Mouse (Mus musculus): ENCODE data around the gene C4b.

The C4b gene

GRCm38 (mm10) chr17:34700671-34701071 lies 43.0 kb downstream of the C4b start:
- DNase-seq (ENCODE audit: low read depth) = no peak

GRCm38 (mm10) chr17:34699575-34700408 lies 43.9 kb downstream of the C4b start:
- DNase-seq (ENCODE audit: low read depth) = no peak

- no peak for DNase-seq (ENCODE audit: low read depth)
Observed at GRCm38 (mm10) chr17:34692906-34693305, 50.8 kb downstream of the C4b start.

DNA sequence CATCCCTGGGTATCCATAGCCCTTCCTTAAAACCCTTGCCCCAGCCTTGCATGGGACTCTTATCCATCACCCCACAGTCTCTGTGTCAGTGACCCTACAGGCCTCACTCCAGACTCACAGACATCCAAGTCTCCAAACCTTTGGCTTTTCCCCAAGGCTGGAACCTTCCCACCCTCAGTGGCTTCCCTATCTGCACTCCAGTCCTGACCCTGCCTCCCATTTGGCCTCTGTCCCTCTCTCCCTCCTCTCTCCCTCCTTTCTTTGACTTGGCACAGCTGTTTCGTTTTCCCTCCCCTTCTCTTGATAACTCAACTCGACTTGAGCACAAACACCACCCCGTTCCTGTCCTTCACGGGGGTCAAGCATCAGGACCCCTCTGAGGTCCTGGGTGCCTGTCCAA lies 53.2 kb downstream of the C4b start:
- no peak for DNase-seq (ENCODE audit: low read depth)

GRCm38 (mm10) chr17:34688889-34689288 lies 54.8 kb downstream of the C4b start:
- DNase-seq (ENCODE audit: low read depth) = no peak

DNA sequence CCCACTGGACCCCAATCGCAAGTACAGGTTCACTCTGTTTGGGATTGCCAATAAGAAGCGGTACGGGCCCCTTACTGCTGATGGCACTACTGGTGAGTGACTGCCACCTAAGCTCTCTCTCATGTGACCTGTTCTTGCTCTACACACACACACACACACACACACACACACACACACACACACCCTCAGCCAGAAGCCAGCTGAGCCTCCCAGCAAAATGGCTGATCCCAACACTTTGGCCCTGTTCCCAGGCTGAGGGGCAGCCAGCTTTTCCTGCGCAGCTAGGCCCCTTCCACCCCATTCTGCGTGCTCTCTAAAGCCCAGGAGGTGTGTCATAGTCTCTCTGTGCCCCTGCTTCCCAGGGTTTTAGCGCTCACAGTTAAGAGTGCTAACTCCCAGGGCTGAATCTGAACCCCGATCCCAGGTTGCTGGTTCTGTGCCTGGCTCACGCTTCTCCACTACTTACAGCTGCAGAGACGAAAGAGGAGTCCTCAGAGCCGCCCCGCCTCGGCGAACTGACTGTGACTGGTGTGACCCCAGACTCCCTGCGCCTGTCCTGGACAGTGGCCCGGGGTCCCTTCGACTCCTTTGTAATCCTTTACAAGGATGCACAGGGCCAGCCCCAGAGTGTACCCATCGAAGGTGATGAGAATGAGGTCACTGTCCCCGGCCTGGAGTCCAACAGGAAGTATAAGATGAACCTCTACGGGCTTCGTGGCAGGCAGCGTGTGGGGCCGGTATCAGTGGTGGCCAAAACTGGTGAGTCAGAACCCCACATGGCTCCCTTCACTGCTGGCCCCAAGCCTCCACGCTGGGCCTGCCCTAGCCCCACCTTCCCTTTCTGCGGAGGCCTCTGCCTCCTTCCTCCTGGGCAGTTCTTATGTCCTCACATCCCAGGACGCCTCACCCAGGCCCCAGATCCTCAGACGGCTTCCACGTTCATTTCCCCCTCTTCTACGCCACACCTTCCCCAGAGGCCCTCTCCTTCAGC lies 58.3 kb downstream of the C4b start:
- peak; percentile 29 for DNase-seq (ENCODE audit: low read depth)

- peak; percentile 17 for DNase-seq (ENCODE audit: low read depth)
Observed at GRCm38 (mm10) chr17:34684253-34684893, 59.3 kb downstream of the C4b start.

DNA sequence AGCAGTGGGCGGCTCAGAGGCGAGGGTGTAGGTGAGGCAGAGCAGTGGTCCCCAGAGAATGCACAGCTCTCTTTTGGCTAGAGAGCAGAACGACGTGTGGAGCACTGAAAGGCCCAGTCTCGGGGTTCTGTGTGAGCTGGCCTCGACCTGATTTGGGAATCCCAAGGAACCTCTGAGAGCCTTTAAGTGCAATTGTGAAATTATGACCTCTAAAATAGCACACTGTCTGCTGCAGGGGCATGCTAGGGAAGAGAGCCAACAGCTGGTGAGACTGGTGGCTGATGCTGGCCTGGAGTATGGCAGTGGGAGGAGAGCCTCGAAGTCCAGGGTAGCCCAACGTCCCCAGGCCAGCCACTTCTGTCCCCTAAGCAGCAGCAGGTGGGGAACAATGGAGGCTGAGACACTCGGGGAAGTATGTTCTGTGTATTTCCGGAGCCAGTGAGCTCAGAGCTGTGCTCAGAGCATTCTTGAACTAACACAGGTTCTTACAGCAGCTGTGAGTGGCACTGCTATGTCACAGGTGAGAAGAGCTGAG lies 59.9 kb downstream of the C4b start:
- DNase-seq (ENCODE audit: low read depth) = no peak

- DNase-seq (ENCODE audit: low read depth) = no peak
Observed at GRCm38 (mm10) chr17:34683179-34683578, 60.5 kb downstream of the C4b start.

- no peak for DNase-seq (ENCODE audit: low read depth)
Observed at GRCm38 (mm10) chr17:34681881-34682536, 61.7 kb downstream of the C4b start.

DNA sequence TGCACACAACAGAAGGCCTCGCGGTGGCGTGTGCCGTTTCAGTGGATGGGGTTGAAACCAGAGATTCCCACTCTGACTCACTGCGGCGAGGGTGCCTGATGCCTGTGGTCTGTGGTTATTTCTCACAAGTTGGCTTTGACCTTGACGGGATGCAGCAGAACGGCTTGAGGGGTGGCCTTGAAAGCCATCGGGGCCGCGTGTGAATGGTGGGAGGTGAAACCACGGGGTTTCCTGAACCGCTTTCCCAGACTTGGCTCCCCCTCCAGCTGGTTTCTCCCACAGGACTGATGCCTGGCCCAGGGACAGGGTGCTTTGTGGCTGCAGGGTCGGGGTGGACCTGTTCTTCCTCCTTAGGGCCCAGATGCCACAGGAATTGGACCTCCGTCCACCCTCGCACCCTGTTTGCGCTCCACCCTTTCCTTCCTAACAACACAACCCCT lies 62.5 kb downstream of the C4b start:
- peak; percentile 39 for DNase-seq (ENCODE audit: low read depth)

DNA sequence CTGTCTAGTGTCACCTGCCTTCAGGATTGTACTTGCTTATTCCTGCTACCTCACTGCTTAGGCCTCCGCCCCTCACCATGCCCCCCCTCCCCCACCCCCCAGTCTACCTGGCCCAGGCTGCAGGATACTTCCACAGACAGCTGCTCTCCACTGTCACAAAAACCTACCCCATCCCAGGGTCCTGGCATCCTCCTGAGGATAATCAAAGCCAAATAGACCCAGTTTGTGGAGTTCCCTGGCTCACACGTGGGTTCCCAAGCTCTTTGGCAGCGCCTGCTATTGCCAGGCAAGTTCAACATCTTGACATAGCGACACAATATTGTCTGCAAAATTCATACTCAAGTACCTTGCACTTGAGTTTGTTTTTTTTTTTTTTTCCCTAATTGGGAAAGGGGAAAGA lies 63.1 kb downstream of the C4b start:
- no peak for DNase-seq (ENCODE audit: low read depth)

DNA sequence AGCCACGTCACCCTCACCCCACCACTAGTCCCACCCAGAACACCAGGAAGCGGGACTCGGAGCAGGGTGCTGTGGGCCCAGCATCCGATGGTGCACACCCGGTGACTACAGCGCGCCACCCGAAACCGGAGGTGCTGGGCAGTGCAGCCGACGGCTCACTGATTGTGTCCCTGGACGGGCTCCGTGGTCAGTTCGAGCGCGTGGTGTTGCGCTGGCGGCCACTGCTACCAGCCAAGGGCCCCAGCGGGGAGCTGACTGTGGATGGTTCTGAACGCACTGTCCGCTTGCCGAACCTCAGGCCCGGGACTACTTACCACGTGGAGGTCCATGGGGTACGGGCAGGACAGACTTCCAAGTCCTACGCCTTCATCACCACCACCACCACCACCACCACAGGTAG lies 63.5 kb downstream of the C4b start:
- DNase-seq (ENCODE audit: low read depth) = no peak

All from c-Kit-positive CD71-negative TER-119-negative erythroid progenitor cells, embryonic 14.5 days (primary cell).